Mouse (Mus musculus): ENCODE measurements around the gene Tob1. TPM values are rescaled to one million over a fixed set of nuclear protein-coding genes. Genes with fewer than 3 reads are reported as not detected.

Gene Tob1
- polyA plus RNA-seq, 1 experiment from 2014 or later: 74.1 TPM

- whole genome bisulfite sequencing: 77% methylated on average over 15 of the region's 15 CpGs
- Histone ChIP-seq H3K4me1 (replicated peaks; ENCODE audit: control insufficient read depth, insufficient read depth) (peaks cover 2% of the 10 kb centered on the region; the same call in 1 of the 2 replicates), H3K36me3 (ENCODE audit: control insufficient read depth, insufficient read depth, low read length) (no peaks in the 10 kb centered on the region), H3K9me3 (ENCODE audit: control insufficient read depth, low read length) (no peaks in the 10 kb centered on the region), H3K4me2 (replicated peaks; ENCODE audit: low read depth) (no peak overlapping the region), H3K27ac (replicated peaks) (no peak overlapping the region), H3K9ac (ENCODE audit: low read length) (no peak overlapping the region), H3K4me3 (ENCODE audit: low read depth, low read length) (no peak overlapping the region), H3K27me3 (ENCODE audit: control insufficient read depth, insufficient read depth, low read length) (no peaks in the 10 kb centered on the region)
- TF ChIP-seq EP300 (optimal IDR thresholded peaks at IDR 0.05) (no peak), CTCF (IDR thresholded peaks at IDR 0.05; ENCODE audit: low read depth) (no peak)
- ATAC-seq (ENCODE audit: low FRiP score, low TSS enrichment) (no peak), DNase-seq (ENCODE audit: low spot score) (no peak)
Measured at GRCm38 (mm10) chr11:94177841-94178585, 33.2 kb upstream of the Tob1 start.

DNA sequence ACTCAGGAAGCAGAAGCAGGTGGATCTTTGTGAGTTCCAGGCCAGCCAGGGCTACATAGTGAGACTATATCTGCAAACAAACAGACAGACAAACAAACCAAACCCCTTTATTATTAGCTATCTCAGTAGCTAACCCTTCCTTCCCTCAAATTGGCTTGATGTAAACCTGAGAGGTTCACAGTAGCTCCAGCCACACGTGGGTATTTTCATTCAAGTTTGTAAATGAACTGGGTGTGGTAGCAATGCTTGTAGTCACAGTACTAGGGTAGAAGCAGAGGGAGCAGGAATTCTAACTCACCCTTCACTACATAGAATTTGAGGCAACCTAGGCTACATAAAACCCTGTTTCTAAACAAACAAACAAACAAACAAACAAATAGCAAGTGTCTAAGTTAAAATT is 31.5 kb upstream of the Tob1 start:
- H3K36me3 ChIP-seq (ENCODE audit: control insufficient read depth, insufficient read depth, low read length): no peaks in the 10 kb centered on the region
- DNase-seq (ENCODE audit: low spot score) (no peak), ATAC-seq (ENCODE audit: low FRiP score, low TSS enrichment) (no peak)
- H3K4me3 ChIP-seq (ENCODE audit: low read depth, low read length): no peak overlapping the region
- H3K27ac ChIP-seq (replicated peaks): no peak overlapping the region
- WGBS: 12% methylated on average over 1 of the region's 1 CpGs
- H3K27me3 ChIP-seq (ENCODE audit: control insufficient read depth, insufficient read depth, low read length): no peaks in the 10 kb centered on the region
- no peaks in the 10 kb centered on the region for H3K9me3 ChIP-seq (ENCODE audit: control insufficient read depth, low read length)
- H3K9ac ChIP-seq (ENCODE audit: low read length): no peak overlapping the region
- TF ChIP-seq CTCF (IDR thresholded peaks at IDR 0.05; ENCODE audit: low read depth) (no peak), EP300 (optimal IDR thresholded peaks at IDR 0.05) (no peak)
- H3K4me2 ChIP-seq (replicated peaks; ENCODE audit: low read depth): no peak overlapping the region
- H3K4me1 ChIP-seq (replicated peaks; ENCODE audit: control insufficient read depth, insufficient read depth): peaks cover 2% of the 10 kb centered on the region; the same call in 1 of the 2 replicates

DNA sequence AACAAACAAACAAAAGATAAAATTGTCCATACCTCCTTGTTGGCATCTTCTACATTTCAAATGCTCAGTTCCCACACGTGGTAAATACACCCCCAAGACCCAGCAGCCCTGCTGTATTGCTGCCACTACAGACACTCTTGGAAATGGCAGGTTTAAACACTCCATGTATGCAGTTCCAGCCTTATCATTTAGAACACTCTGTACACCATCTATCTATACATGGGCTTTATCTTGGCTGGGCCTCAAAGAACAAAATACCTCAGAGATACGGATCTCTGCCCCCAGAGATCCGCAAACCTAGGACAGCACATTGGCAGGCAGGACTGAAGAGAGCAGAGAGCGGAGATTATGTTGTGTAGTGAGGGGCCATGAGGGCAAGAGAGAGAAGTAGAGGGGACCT is 31.1 kb upstream of the Tob1 start:
- 65% methylated on average over 4 of the region's 4 CpGs for WGBS
- Histone ChIP-seq H3K9me3 (ENCODE audit: control insufficient read depth, low read length) (no peaks in the 10 kb centered on the region), H3K9ac (ENCODE audit: low read length) (no peak overlapping the region), H3K36me3 (ENCODE audit: control insufficient read depth, insufficient read depth, low read length) (no peaks in the 10 kb centered on the region), H3K27me3 (ENCODE audit: control insufficient read depth, insufficient read depth, low read length) (no peaks in the 10 kb centered on the region), H3K4me2 (replicated peaks; ENCODE audit: low read depth) (no peak overlapping the region), H3K27ac (replicated peaks) (no peak overlapping the region), H3K4me1 (replicated peaks; ENCODE audit: control insufficient read depth, insufficient read depth) (peaks cover 2% of the 10 kb centered on the region; the same call in 1 of the 2 replicates), H3K4me3 (ENCODE audit: low read depth, low read length) (no peak overlapping the region)
- no peak for ATAC-seq (ENCODE audit: low FRiP score, low TSS enrichment)
- DNase-seq (ENCODE audit: low spot score): no peak
- TF ChIP-seq EP300 (optimal IDR thresholded peaks at IDR 0.05) (no peak), CTCF (IDR thresholded peaks at IDR 0.05; ENCODE audit: low read depth) (no peak)

DNA sequence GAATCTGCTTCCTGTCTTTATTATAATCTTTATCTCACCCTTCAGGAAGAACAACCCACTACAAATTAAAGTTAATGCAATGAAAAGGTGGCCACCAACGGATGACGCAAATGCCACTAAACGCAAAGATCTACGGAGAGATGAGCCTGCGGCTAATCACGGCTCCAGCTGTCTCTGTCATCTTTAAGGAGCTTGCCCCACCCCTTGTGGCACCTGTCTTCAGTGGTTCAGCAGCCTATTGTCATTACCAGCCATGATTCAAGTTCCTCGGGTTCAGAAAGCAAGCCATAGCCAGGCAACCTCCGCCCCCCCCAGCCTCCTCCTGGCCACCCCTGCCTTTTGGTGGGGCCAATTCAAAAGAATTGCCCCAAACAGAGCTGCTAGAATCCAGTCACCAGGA is 29.6 kb upstream of the Tob1 start:
- Histone ChIP-seq H3K9ac (ENCODE audit: low read length) (no peak overlapping the region), H3K4me1 (replicated peaks; ENCODE audit: control insufficient read depth, insufficient read depth) (no peaks in the 10 kb centered on the region; the same call in 1 of the 2 replicates), H3K36me3 (ENCODE audit: control insufficient read depth, insufficient read depth, low read length) (no peaks in the 10 kb centered on the region), H3K27me3 (ENCODE audit: control insufficient read depth, insufficient read depth, low read length) (no peaks in the 10 kb centered on the region), H3K27ac (replicated peaks) (no peak overlapping the region), H3K4me2 (replicated peaks; ENCODE audit: low read depth) (no peak overlapping the region), H3K9me3 (ENCODE audit: control insufficient read depth, low read length) (no peaks in the 10 kb centered on the region), H3K4me3 (ENCODE audit: low read depth, low read length) (no peak overlapping the region)
- whole genome bisulfite sequencing: 84% methylated on average over 8 of the region's 8 CpGs
- no peak for TF ChIP-seq CTCF (IDR thresholded peaks at IDR 0.05; ENCODE audit: low read depth)
- no peak for TF ChIP-seq EP300 (optimal IDR thresholded peaks at IDR 0.05)
- DNase-seq (ENCODE audit: low spot score) (no peak), ATAC-seq (ENCODE audit: low FRiP score, low TSS enrichment) (no peak)

GRCm38 (mm10) chr11:94182711-94183110 is 28.5 kb upstream of the Tob1 start:
- 91% methylated on average over 4 of the region's 4 CpGs for WGBS
- no peaks in the 10 kb centered on the region for H3K27me3 ChIP-seq (ENCODE audit: control insufficient read depth, insufficient read depth, low read length)
- no peaks in the 10 kb centered on the region for H3K36me3 ChIP-seq (ENCODE audit: control insufficient read depth, insufficient read depth, low read length)
- no peak for ATAC-seq (ENCODE audit: low FRiP score, low TSS enrichment)
- no peak overlapping the region for H3K4me2 ChIP-seq (replicated peaks; ENCODE audit: low read depth)
- no peak overlapping the region for H3K4me3 ChIP-seq (ENCODE audit: low read depth, low read length)
- H3K9ac ChIP-seq (ENCODE audit: low read length): no peak overlapping the region
- H3K27ac ChIP-seq (replicated peaks): no peak overlapping the region
- no peak for DNase-seq (ENCODE audit: low spot score)
- H3K9me3 ChIP-seq (ENCODE audit: control insufficient read depth, low read length): no peaks in the 10 kb centered on the region
- TF ChIP-seq CTCF (IDR thresholded peaks at IDR 0.05; ENCODE audit: low read depth) (no peak), EP300 (optimal IDR thresholded peaks at IDR 0.05) (no peak)
- H3K4me1 ChIP-seq (replicated peaks; ENCODE audit: control insufficient read depth, insufficient read depth): no peaks in the 10 kb centered on the region; the same call in 1 of the 2 replicates

DNA sequence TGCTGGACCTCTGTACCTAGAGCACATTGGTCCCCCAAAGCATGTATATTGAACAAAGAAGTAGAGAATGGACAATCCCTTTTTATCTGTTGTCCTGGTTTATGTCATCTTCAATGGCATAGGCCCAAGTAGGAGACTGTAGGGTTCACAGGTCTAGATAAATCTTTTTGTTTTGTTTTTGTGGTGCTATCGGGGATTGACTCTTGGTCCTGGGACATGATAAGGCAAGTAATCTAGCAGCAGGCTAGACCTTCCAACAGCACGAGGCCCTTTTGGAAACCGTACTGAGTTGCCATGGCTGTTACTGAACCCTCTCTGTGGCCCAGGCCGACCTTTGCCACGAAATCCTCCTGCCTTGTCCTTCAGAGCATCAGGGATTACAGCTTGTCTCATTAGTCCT is 28.1 kb upstream of the Tob1 start:
- H3K9me3 ChIP-seq (ENCODE audit: control insufficient read depth, low read length): no peaks in the 10 kb centered on the region
- no peak overlapping the region for H3K9ac ChIP-seq (ENCODE audit: low read length)
- no peak overlapping the region for H3K4me3 ChIP-seq (ENCODE audit: low read depth, low read length)
- H3K36me3 ChIP-seq (ENCODE audit: control insufficient read depth, insufficient read depth, low read length): no peaks in the 10 kb centered on the region
- no peaks in the 10 kb centered on the region; the same call in 1 of the 2 replicates for H3K4me1 ChIP-seq (replicated peaks; ENCODE audit: control insufficient read depth, insufficient read depth)
- WGBS: 88% methylated on average over 5 of the region's 5 CpGs
- H3K27me3 ChIP-seq (ENCODE audit: control insufficient read depth, insufficient read depth, low read length): no peaks in the 10 kb centered on the region
- H3K27ac ChIP-seq (replicated peaks): no peak overlapping the region
- ATAC-seq (ENCODE audit: low FRiP score, low TSS enrichment) (no peak), DNase-seq (ENCODE audit: low spot score) (no peak)
- no peak overlapping the region for H3K4me2 ChIP-seq (replicated peaks; ENCODE audit: low read depth)
- TF ChIP-seq CTCF (IDR thresholded peaks at IDR 0.05; ENCODE audit: low read depth): no peak
- no peak for TF ChIP-seq EP300 (optimal IDR thresholded peaks at IDR 0.05)
